Mouse (Mus musculus) stomach, postnatal 0 days (tissue): ENCODE data around the gene Rgs3. TPM values are rescaled to one million over a fixed set of nuclear protein-coding genes. Genes with fewer than 3 reads are reported as not detected.
A peak's percentile ranks its signal among the peaks of the same experiment; 100 is the strongest.

ENCODE experiments used
- ATAC-seq: fragments of 200-750 bp; cut with Nextera tagmentation; 2 replicates; pipeline ENCODE4 v1.8.0; 2017; ENCODE audit not compliant: low FRiP score, low TSS enrichment
- DNase-seq: peaks from one replicate; pipeline ENCODE4 v3.0.0-alpha.2; 2016; ENCODE audit warnings: low spot score
- H3K27ac ChIP-seq: fragments of 300-500 bp; sonication (generic); replicated peaks from 2 replicates; pipeline ENCODE4 v1.5.1; 2014; ENCODE audit warnings: mild to moderate bottlenecking, control low read depth
- H3K27me3 ChIP-seq: fragments of 300-500 bp; sonication (generic); 2 replicates; pipeline ENCODE4 v1.6.1; 2014; ENCODE audit warnings: low read length; ENCODE audit not compliant: control insufficient read depth, insufficient read depth
- H3K36me3 ChIP-seq: fragments of 300-500 bp; sonication (generic); 2 replicates; pipeline ENCODE4 v1.6.1; 2014; ENCODE audit warnings: low read length, mixed read lengths; ENCODE audit not compliant: control insufficient read depth, insufficient read depth
- H3K4me1 ChIP-seq: fragments of 300-500 bp; sonication (generic); replicated peaks from 2 replicates; pipeline ENCODE4 v1.6.1; 2014; ENCODE audit warnings: antibody characterized with exemption; ENCODE audit not compliant: control insufficient read depth, insufficient read depth
- H3K4me2 ChIP-seq: fragments of 300-500 bp; sonication (generic); replicated peaks from 2 replicates; pipeline ENCODE4 v1.6.1; 2014; ENCODE audit warnings: low read depth, mild to moderate bottlenecking, control low read depth, moderate library complexity
- H3K4me3 ChIP-seq: fragments of 300-500 bp; sonication (generic); 2 replicates; pipeline ENCODE4 v1.5.1; 2014; ENCODE audit warnings: low read depth, low read length, control low read depth
- H3K9ac ChIP-seq: fragments of 300-500 bp; sonication (generic); 2 replicates; pipeline ENCODE4 v1.6.1; 2014; ENCODE audit warnings: mild to moderate bottlenecking, low read length, control low read depth, mixed read lengths
- H3K9me3 ChIP-seq: fragments of 300-500 bp; sonication (generic); 2 replicates; pipeline ENCODE4 v1.6.1; 2016; ENCODE audit warnings: low read length; ENCODE audit not compliant: control insufficient read depth
- CTCF ChIP-seq: IDR thresholded peaks from 2 replicates; pipeline ENCODE4 v1.5.1; 2016; ENCODE audit warnings: antibody characterized with exemption, low read depth, mild to moderate bottlenecking, moderate library complexity
- EP300 ChIP-seq: optimal IDR thresholded peaks from 2 replicates; pipeline ENCODE3; 2016; ENCODE audit warnings: antibody characterized with exemption
- WGBS: fragments of 180-500 bp; shearing (Covaris S2); extraction: QIAGEN DNeasy Blood & Tissue Kit; methylation state at CpG from one replicate; pipeline ENCODE4 v1.1.7; 2014; 5-methylcytosine and 5-hydroxymethylcytosine counted together
- polyA plus RNA-seq: library from polyadenylated mRNA; unstranded; fragments of >200 nt; fragmentation: Nextera tagmentation; extraction: Ambion mirVana; gene quantifications from 2 replicates; pipeline ENCODE4 v1.2.1, GENCODE M21; 2015

Gene Rgs3
- polyA plus RNA-seq, 1 experiment from 2014 or later, result 30.0 TPM

DNA sequence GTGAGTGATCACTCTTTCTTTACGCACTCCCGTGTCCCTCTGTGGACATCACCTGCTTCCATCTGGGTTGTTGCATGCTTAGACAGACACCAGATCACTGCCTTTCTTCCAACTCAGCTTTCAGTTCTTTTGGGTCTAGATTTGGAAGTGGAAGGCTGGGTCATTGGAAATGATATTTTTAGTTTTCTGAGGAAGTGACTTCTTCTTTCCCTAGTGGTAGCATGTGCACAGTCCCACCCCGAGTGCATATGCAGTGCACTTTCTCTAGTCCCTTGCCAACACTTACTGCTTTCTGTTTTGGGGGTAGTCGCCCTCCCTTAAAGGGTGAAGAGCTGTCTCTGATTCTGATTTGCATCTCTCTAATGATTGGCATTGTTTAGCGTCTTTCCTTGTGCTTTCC, 170.3 kb downstream of the Rgs3 start:
- DNase-seq, result no peak
- no peak for ATAC-seq
- Histone ChIP-seq H3K27ac (no peak overlapping the region), H3K9ac (no peak overlapping the region), H3K36me3 (no peaks in the 10 kb centered on the region), H3K4me2 (no peak overlapping the region), H3K9me3 (no peaks in the 10 kb centered on the region), H3K4me3 (no peak overlapping the region), H3K4me1 (peaks cover 7% of the 10 kb centered on the region), H3K27me3 (no peaks in the 10 kb centered on the region)
- WGBS, result 68% methylated on average over 5 of the region's 5 CpGs
- TF ChIP-seq EP300 (no peak), CTCF (no peak)

- Histone ChIP-seq H3K4me1 (peaks cover 9% of the 10 kb centered on the region), H3K27ac (no peak overlapping the region), H3K9ac (no peak overlapping the region), H3K9me3 (no peaks in the 10 kb centered on the region), H3K36me3 (no peaks in the 10 kb centered on the region), H3K27me3 (no peaks in the 10 kb centered on the region), H3K4me3 (no peak overlapping the region), H3K4me2 (no peak overlapping the region)
- WGBS, result 69% methylated on average over 3 of the region's 3 CpGs
- DNase-seq (no peak), ATAC-seq (no peak)
- no peak for TF ChIP-seq CTCF
These were observed 171.2 kb downstream of the Rgs3 start for GRCm38 (mm10) chr4:62730861-62731260.

GRCm38 (mm10) chr4:62731531-62732063, 171.9 kb downstream of the Rgs3 start:
- H3K9ac ChIP-seq, result no peak overlapping the region
- H3K27ac ChIP-seq, result peak overlapping the region; percentile 87
- H3K27me3 ChIP-seq, result no peaks in the 10 kb centered on the region
- H3K36me3 ChIP-seq, result no peaks in the 10 kb centered on the region
- TF ChIP-seq CTCF (0 out of 2 replicates have a peak, but pooled peaks have one; percentile 8), EP300 (peak; percentile 44)
- no peaks in the 10 kb centered on the region for H3K9me3 ChIP-seq
- H3K4me2 ChIP-seq, result no peak overlapping the region
- H3K4me3 ChIP-seq, result no peak overlapping the region
- DNase-seq (no peak), ATAC-seq (no peak)
- 49% methylated on average over 6 of the region's 6 CpGs for WGBS
- peaks cover 14% of the 10 kb centered on the region for H3K4me1 ChIP-seq

DNA sequence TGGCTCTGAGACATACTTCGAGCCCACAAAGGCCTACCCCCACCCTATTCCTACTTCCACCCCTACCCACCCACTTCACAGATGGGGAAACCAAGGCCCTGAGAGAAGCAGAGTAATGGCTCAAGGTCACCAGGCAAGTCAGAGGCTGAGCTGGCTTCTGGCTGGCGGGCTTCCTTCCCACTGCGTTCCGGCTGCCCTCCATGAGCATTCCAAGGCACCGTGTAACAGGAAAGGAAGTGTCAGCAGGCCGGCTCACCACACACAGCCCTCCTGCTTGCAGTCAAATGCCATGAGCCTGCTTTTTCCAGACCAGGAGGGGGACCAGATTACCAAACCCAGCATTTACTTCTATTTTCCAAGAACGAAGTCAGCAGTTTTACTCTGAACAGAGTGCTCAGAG, 172.4 kb downstream of the Rgs3 start:
- ATAC-seq (no peak), DNase-seq (no peak)
- TF ChIP-seq EP300 (no peak), CTCF (no peak)

GRCm38 (mm10) chr4:62732840-62733239, 173.2 kb downstream of the Rgs3 start:
- Histone ChIP-seq H3K4me3 (no peak overlapping the region), H3K27me3 (no peaks in the 10 kb centered on the region), H3K4me1 (peaks cover 16% of the 10 kb centered on the region), H3K4me2 (no peak overlapping the region), H3K27ac (peak overlapping the region; percentile 87), H3K9ac (peak overlapping the region; percentile 31; the same call in 1 of the 2 replicates), H3K36me3 (no peaks in the 10 kb centered on the region), H3K9me3 (no peaks in the 10 kb centered on the region)
- ATAC-seq (peak; percentile 74), DNase-seq (peak; percentile 57)
- WGBS, result 18% methylated on average over 2 of the region's 2 CpGs
- TF ChIP-seq EP300 (peak; percentile 58), CTCF (peak; percentile 29; the same call in 1 of the 2 replicates)

More for the DNA sequence above, 172.4 kb downstream of the Rgs3 start:
- no peak overlapping the region for H3K4me2 ChIP-seq
- no peak overlapping the region for H3K9ac ChIP-seq
- H3K4me1 ChIP-seq, result peaks cover 16% of the 10 kb centered on the region
- H3K4me3 ChIP-seq, result no peak overlapping the region
- 55% methylated on average over 7 of the region's 7 CpGs for WGBS
- H3K27me3 ChIP-seq, result no peaks in the 10 kb centered on the region
- H3K36me3 ChIP-seq, result no peaks in the 10 kb centered on the region
- H3K27ac ChIP-seq, result peak overlapping the region; percentile 87
- no peaks in the 10 kb centered on the region for H3K9me3 ChIP-seq

DNA sequence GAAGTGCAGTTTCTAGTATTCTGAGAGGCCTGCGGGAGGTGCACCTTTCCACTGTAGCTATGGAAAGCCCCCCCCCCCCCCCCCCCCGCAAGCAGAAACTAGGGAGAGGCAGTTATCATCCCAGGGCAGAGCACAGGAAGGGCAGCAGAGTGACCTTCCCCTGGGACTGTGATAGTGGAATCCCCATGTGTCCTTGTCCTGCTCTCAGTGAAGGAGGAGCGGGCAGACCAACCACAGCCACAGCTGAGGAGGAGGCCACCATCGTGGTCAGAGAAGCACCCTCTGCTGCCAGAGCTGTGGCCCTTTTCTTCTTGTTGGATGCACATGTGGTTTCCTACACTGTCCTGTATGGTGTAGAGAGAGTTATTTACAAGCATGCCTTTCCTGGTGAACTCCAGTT, 174.3 kb downstream of the Rgs3 start:
- ATAC-seq, result no peak
- Histone ChIP-seq H3K9me3 (no peaks in the 10 kb centered on the region), H3K27me3 (no peaks in the 10 kb centered on the region), H3K4me3 (no peak overlapping the region), H3K4me1 (peaks cover 20% of the 10 kb centered on the region), H3K4me2 (no peak overlapping the region), H3K27ac (peak overlapping the region; percentile 40; the same call in 1 of the 2 replicates), H3K9ac (no peak overlapping the region), H3K36me3 (no peaks in the 10 kb centered on the region)
- DNase-seq, result no peak
- WGBS, result 73% methylated on average over 3 of the region's 4 CpGs
- TF ChIP-seq EP300, result no peak
- no peak for TF ChIP-seq CTCF
